Mouse (Mus musculus) heart, embryonic 13.5 days (tissue): ENCODE measurements around the gene Olfr67. TPM values are rescaled to one million over a fixed set of nuclear protein-coding genes. Genes with fewer than 3 reads are reported as not detected.
A peak's percentile ranks its signal among the peaks of the same experiment; 100 is the strongest.
"Not testable (repeated sequence)": the region's sequence is repeated elsewhere in the genome, so short reads cannot be mapped to it uniquely, and the experiment has no call there.

Source experiments
- ATAC-seq: fragments of 200-750 bp; cut with Nextera tagmentation; 2 replicates; pipeline ENCODE4 v1.8.0; 2017; ENCODE audit warnings: moderate TSS enrichment; ENCODE audit not compliant: insufficient number of reproducible peaks, low FRiP score, low TSS enrichment; ENCODE audit errors: extremely low read depth
- H3K27ac ChIP-seq: fragments of 300-500 bp; sonication (generic); replicated peaks from 2 replicates; pipeline ENCODE4 v1.5.1; 2015; ENCODE audit warnings: moderate library complexity, mild to moderate bottlenecking, inconsistent platforms
- H3K27me3 ChIP-seq: fragments of 300-500 bp; sonication (generic); replicated peaks from 2 replicates; pipeline ENCODE4 v1.6.1; 2015; ENCODE audit warnings: mild to moderate bottlenecking, inconsistent platforms
- H3K36me3 ChIP-seq: fragments of 300-500 bp; sonication (generic); 2 replicates; pipeline ENCODE4 v1.6.1; 2015; ENCODE audit warnings: mild to moderate bottlenecking, inconsistent platforms
- H3K4me1 ChIP-seq: fragments of 300-500 bp; sonication (generic); 2 replicates; pipeline ENCODE4 v1.6.1; 2015; ENCODE audit warnings: inconsistent platforms
- H3K4me2 ChIP-seq: fragments of 300-500 bp; sonication (generic); 2 replicates; pipeline ENCODE4 v1.6.1; 2015; ENCODE audit warnings: inconsistent platforms, mild to moderate bottlenecking, moderate library complexity
- H3K4me3 ChIP-seq: fragments of 300-500 bp; sonication (generic); 2 replicates; pipeline ENCODE4 v1.5.1; 2015; ENCODE audit warnings: moderate library complexity, mild to moderate bottlenecking, inconsistent platforms
- H3K9ac ChIP-seq: fragments of 300-500 bp; sonication (generic); 2 replicates; pipeline ENCODE4 v1.6.1; 2015; ENCODE audit warnings: inconsistent platforms, mild to moderate bottlenecking, moderate library complexity
- H3K9me3 ChIP-seq: fragments of 300-500 bp; sonication (generic); 2 replicates; pipeline ENCODE4 v1.6.1; 2016; ENCODE audit warnings: inconsistent platforms
- WGBS: fragments of 180-500 bp; shearing (Covaris S2); methylation state at CpG from one replicate; pipeline ENCODE4 v1.1.7; 2015; ENCODE audit warnings: mixed read lengths; 5-methylcytosine and 5-hydroxymethylcytosine counted together
- polyA plus RNA-seq: library from polyadenylated mRNA; unstranded; fragments of >200 nt; fragmentation: Nextera tagmentation; extraction: Ambion mirVana; gene quantifications from 2 replicates; pipeline ENCODE4 v1.2.1, GENCODE M21; 2015

Olfr67 gene
- not detected in 2 replicates for polyA plus RNA-seq

GRCm38 (mm10) chr7:103791721-103792120 lies at the start of gene Olfr67:
TSS of gene Olfr67 (minus strand) at chr7:103791821.
- Histone ChIP-seq H3K36me3 (no peaks in the 10 kb centered on the region), H3K27ac (no peak within 1 kb of the TSS), H3K9me3 (no peaks in the 10 kb centered on the region), H3K4me2 (no peak within 1 kb of the TSS), H3K4me1 (no peaks in the 10 kb centered on the region), H3K4me3 (no peak within 1 kb of the TSS), H3K9ac (no peak within 1 kb of the TSS), H3K27me3 (no peaks in the 10 kb centered on the region)
- no peak for ATAC-seq
- WGBS: 64% methylated on average over 3 of the region's 3 CpGs

GRCm38 (mm10) chr7:103840268-103840667 lies 48.6 kb upstream of the Olfr67 start, which contains the start of gene Hbb-bh2:
TSS of gene Hbb-bh2 (minus strand) at chr7:103840520.
- WGBS: 59% methylated on average over 3 of the region's 3 CpGs
- Histone ChIP-seq H3K4me1 (no peaks in the 10 kb centered on the region), H3K27me3 (no peaks in the 10 kb centered on the region), H3K4me2 (peak within 1 kb of the TSS; percentile 38), H3K27ac (0 out of 2 replicates have a peak within 1 kb of the TSS, but pooled peaks have one; percentile 45), H3K9me3 (no peaks in the 10 kb centered on the region), H3K36me3 (no peaks in the 10 kb centered on the region), H3K9ac (no peak within 1 kb of the TSS), H3K4me3 (0 out of 2 replicates have a peak within 1 kb of the TSS, but pooled peaks have one; percentile 3)
- no peak for ATAC-seq

- H3K4me1 ChIP-seq: no peaks in the 10 kb centered on the region
- 79% methylated on average over 4 of the region's 4 CpGs for WGBS
Measured at GRCm38 (mm10) chr7:103827808-103828207, 36.2 kb upstream of the Olfr67 start, which contains the start of gene Hbb-bs. TSS of gene Hbb-bs (minus strand) at chr7:103828096.

GRCm38 (mm10) chr7:103827139-103827538 lies 35.5 kb upstream of the Olfr67 start:
- H3K27ac ChIP-seq, ATAC-seq, H3K9me3 ChIP-seq, H3K4me3 ChIP-seq, H3K36me3 ChIP-seq, H3K4me1 ChIP-seq, H3K4me2 ChIP-seq, H3K9ac ChIP-seq, H3K27me3 ChIP-seq: not testable (repeated sequence)
- WGBS: no CpG with 5 or more reads among the region's 2 CpGs

More at GRCm38 (mm10) chr7:103827808-103828207, 36.2 kb upstream of the Olfr67 start, which contains the start of gene Hbb-bs:
- Histone ChIP-seq H3K9me3 (no peaks in the 10 kb centered on the region), H3K27me3 (no peaks in the 10 kb centered on the region), H3K4me2 (no peak within 1 kb of the TSS), H3K9ac (no peak within 1 kb of the TSS), H3K4me3 (no peak within 1 kb of the TSS), H3K27ac (no peak within 1 kb of the TSS), H3K36me3 (no peaks in the 10 kb centered on the region)
- ATAC-seq: peak; percentile 73

- no peak overlapping the region for H3K27ac ChIP-seq
- H3K9ac ChIP-seq: no peak overlapping the region
- H3K4me3 ChIP-seq: no peak overlapping the region
- ATAC-seq: no peak
- H3K36me3 ChIP-seq: no peaks in the 10 kb centered on the region
- H3K4me2 ChIP-seq: no peak overlapping the region; the same call in 1 of the 2 replicates
- WGBS: 59% methylated on average over 3 of the region's 3 CpGs
- H3K9me3 ChIP-seq: no peaks in the 10 kb centered on the region
- no peaks in the 10 kb centered on the region for H3K4me1 ChIP-seq
- no peaks in the 10 kb centered on the region for H3K27me3 ChIP-seq
Measured at GRCm38 (mm10) chr7:103826255-103826887, 34.8 kb upstream of the Olfr67 start.

- ATAC-seq: no peak
- Histone ChIP-seq H3K36me3 (no peaks in the 10 kb centered on the region), H3K4me1 (no peaks in the 10 kb centered on the region), H3K27ac (no peak overlapping the region), H3K4me3 (no peak overlapping the region), H3K9ac (no peak overlapping the region), H3K4me2 (no peak overlapping the region), H3K27me3 (no peaks in the 10 kb centered on the region), H3K9me3 (no peaks in the 10 kb centered on the region)
- WGBS: 80% methylated on average over 3 of the region's 3 CpGs
Measured at GRCm38 (mm10) chr7:103825536-103826254, 34.1 kb upstream of the Olfr67 start.

- H3K4me1 ChIP-seq: no peaks in the 10 kb centered on the region
- H3K9me3 ChIP-seq: no peaks in the 10 kb centered on the region
- H3K9ac ChIP-seq: no peak overlapping the region
- H3K27ac ChIP-seq: no peak overlapping the region
- ATAC-seq: no peak
- no peaks in the 10 kb centered on the region for H3K27me3 ChIP-seq
- H3K4me2 ChIP-seq: no peak overlapping the region
- 75% methylated on average over 2 of the region's 2 CpGs for WGBS
- no peaks in the 10 kb centered on the region for H3K36me3 ChIP-seq
- H3K4me3 ChIP-seq: no peak overlapping the region
Measured at GRCm38 (mm10) chr7:103824597-103824996, 33.0 kb upstream of the Olfr67 start.

GRCm38 (mm10) chr7:103815085-103815484 lies 23.5 kb upstream of the Olfr67 start:
- not testable (repeated sequence) for H3K36me3 ChIP-seq, H3K27ac ChIP-seq, H3K4me3 ChIP-seq, ATAC-seq, H3K9ac ChIP-seq, H3K9me3 ChIP-seq, H3K27me3 ChIP-seq, H3K4me1 ChIP-seq, H3K4me2 ChIP-seq
- 30% methylated on average over 1 of the region's 2 CpGs for whole genome bisulfite sequencing

- Histone ChIP-seq H3K4me1 (peaks cover 9% of the 10 kb centered on the region), H3K27ac (no peak within 1 kb of the TSS; the same call in 1 of the 2 replicates), H3K36me3 (no peaks in the 10 kb centered on the region), H3K4me3 (no peak within 1 kb of the TSS), H3K9ac (no peak within 1 kb of the TSS), H3K27me3 (no peaks in the 10 kb centered on the region), H3K4me2 (peak within 1 kb of the TSS; percentile 27; the same call in 1 of the 2 replicates), H3K9me3 (no peaks in the 10 kb centered on the region)
- 79% methylated on average over 3 of the region's 3 CpGs for WGBS
- peak; percentile 78 for ATAC-seq
Measured at GRCm38 (mm10) chr7:103813766-103814165, 22.1 kb upstream of the Olfr67 start, which contains the start of gene Hbb-bt. TSS of gene Hbb-bt (minus strand) at chr7:103813996.

GRCm38 (mm10) chr7:103813152-103813551 lies 21.5 kb upstream of the Olfr67 start:
- not testable (repeated sequence) for H3K27ac ChIP-seq, H3K4me2 ChIP-seq, H3K9ac ChIP-seq, ATAC-seq, H3K9me3 ChIP-seq, H3K4me3 ChIP-seq, H3K36me3 ChIP-seq, H3K27me3 ChIP-seq, H3K4me1 ChIP-seq
- no CpG with 5 or more reads among the region's 3 CpGs for WGBS

- Histone ChIP-seq H3K4me3 (peak overlapping the region; percentile 18; the same call in 1 of the 2 replicates), H3K27me3 (no peaks in the 10 kb centered on the region)
Measured at GRCm38 (mm10) chr7:103812174-103812573, 20.6 kb upstream of the Olfr67 start.

More at GRCm38 (mm10) chr7:103812174-103812573, 20.6 kb upstream of the Olfr67 start:
- Histone ChIP-seq H3K9me3 (no peaks in the 10 kb centered on the region), H3K4me1 (peaks cover 9% of the 10 kb centered on the region), H3K9ac (no peak overlapping the region), H3K4me2 (peak overlapping the region; percentile 16; the same call in 1 of the 2 replicates), H3K27ac (no peak overlapping the region), H3K36me3 (no peaks in the 10 kb centered on the region)
- 44% methylated on average over 1 of the region's 1 CpGs for WGBS
- no peak for ATAC-seq
